Mouse (Mus musculus) hindbrain, embryonic 13.5 days (tissue): Measurements from ENCODE around the gene E2f2. TPM values are rescaled to one million over a fixed set of nuclear protein-coding genes. Genes with fewer than 3 reads are reported as not detected.
A peak's percentile ranks its signal among the peaks of the same experiment; 100 is the strongest.

Source experiments
- ATAC-seq: fragments of 200-750 bp; cut with Nextera tagmentation; 2 replicates; pipeline ENCODE4 v1.8.0; 2017; ENCODE audit warnings: moderate TSS enrichment; ENCODE audit not compliant: low FRiP score
- H3K27ac ChIP-seq: fragments of 300-500 bp; sonication (generic); 2 replicates; pipeline ENCODE4 v1.5.1; 2015; ENCODE audit warnings: inconsistent platforms, mild to moderate bottlenecking, moderate library complexity
- H3K27me3 ChIP-seq: fragments of 300-500 bp; sonication (generic); 2 replicates; pipeline ENCODE4 v1.6.1; 2015; ENCODE audit warnings: mild to moderate bottlenecking, inconsistent platforms
- H3K36me3 ChIP-seq: fragments of 300-500 bp; sonication (generic); 2 replicates; pipeline ENCODE4 v1.6.1; 2015; ENCODE audit warnings: mild to moderate bottlenecking, inconsistent platforms
- H3K4me1 ChIP-seq: fragments of 300-500 bp; sonication (generic); replicated peaks from 2 replicates; pipeline ENCODE4 v1.6.1; 2015; ENCODE audit warnings: inconsistent platforms
- H3K4me2 ChIP-seq: fragments of 300-500 bp; sonication (generic); 2 replicates; pipeline ENCODE4 v1.6.1; 2015; ENCODE audit warnings: inconsistent platforms, mild to moderate bottlenecking, moderate library complexity
- H3K4me3 ChIP-seq: fragments of 300-500 bp; sonication (generic); 2 replicates; pipeline ENCODE4 v1.5.1; 2015; ENCODE audit warnings: mild to moderate bottlenecking, inconsistent platforms
- H3K9ac ChIP-seq: fragments of 300-500 bp; sonication (generic); 2 replicates; pipeline ENCODE4 v1.6.1; 2015; ENCODE audit warnings: mild to moderate bottlenecking, inconsistent platforms
- H3K9me3 ChIP-seq: fragments of 300-500 bp; sonication (generic); 2 replicates; pipeline ENCODE4 v1.6.1; 2016; ENCODE audit warnings: inconsistent platforms
- WGBS: fragments of 180-500 bp; shearing (Covaris S2); methylation state at CpG from one replicate; pipeline ENCODE4 v1.1.7; 2015; 5-methylcytosine and 5-hydroxymethylcytosine counted together
- polyA plus RNA-seq: library from polyadenylated mRNA; unstranded; fragments of >200 nt; fragmentation: Nextera tagmentation; extraction: Ambion mirVana; gene quantifications from 2 replicates; pipeline ENCODE4 v1.2.1, GENCODE M21; 2015

E2f2 gene
- polyA plus RNA-seq, 1 experiment from 2014 or later: 2.7 TPM

- peak overlapping the region; percentile 63; the same call in 1 of the 2 replicates for H3K4me3 ChIP-seq
- 3% methylated on average over 6 of the region's 6 CpGs for WGBS
- H3K4me1 ChIP-seq: peaks cover 74% of the 10 kb centered on the region
- H3K27ac ChIP-seq: peak overlapping the region; percentile 91
- no peaks in the 10 kb centered on the region for H3K9me3 ChIP-seq
- ATAC-seq: no peak
- peaks cover 21% of the 10 kb centered on the region; the same call in 1 of the 2 replicates for H3K27me3 ChIP-seq
- H3K4me2 ChIP-seq: peak overlapping the region; percentile 89
- 0 out of 2 replicates have a peak overlapping the region, but pooled peaks have one; percentile 87 for H3K9ac ChIP-seq
- no peaks in the 10 kb centered on the region for H3K36me3 ChIP-seq
Measured at GRCm38 (mm10) chr4:136146712-136147154, 25.5 kb upstream of the E2f2 start.

- peak overlapping the region; percentile 41 for H3K4me3 ChIP-seq
- H3K9me3 ChIP-seq: no peaks in the 10 kb centered on the region
- H3K9ac ChIP-seq: peak overlapping the region; percentile 67
- H3K36me3 ChIP-seq: no peaks in the 10 kb centered on the region
- under 1% methylated on average over 33 of the region's 48 CpGs for WGBS
- H3K4me2 ChIP-seq: peak overlapping the region; percentile 89
- peak overlapping the region; percentile 70 for H3K27ac ChIP-seq
- H3K4me1 ChIP-seq: peaks cover 66% of the 10 kb centered on the region
- H3K27me3 ChIP-seq: peaks cover 21% of the 10 kb centered on the region; the same call in 1 of the 2 replicates
- ATAC-seq: peak; percentile 63
Measured at GRCm38 (mm10) chr4:136147436-136148135, 24.6 kb upstream of the E2f2 start.

- Histone ChIP-seq H3K4me2 (peak overlapping the region; percentile 89), H3K27ac (peak overlapping the region; percentile 70), H3K4me1 (peaks cover 57% of the 10 kb centered on the region), H3K36me3 (no peaks in the 10 kb centered on the region), H3K27me3 (peaks cover 21% of the 10 kb centered on the region; the same call in 1 of the 2 replicates), H3K4me3 (peak overlapping the region; percentile 41), H3K9me3 (no peaks in the 10 kb centered on the region), H3K9ac (peak overlapping the region; percentile 67)
- 7% methylated on average over 31 of the region's 31 CpGs for WGBS
- ATAC-seq: no peak
Measured at GRCm38 (mm10) chr4:136148342-136149044, 23.7 kb upstream of the E2f2 start.

GRCm38 (mm10) chr4:136149045-136149379, 23.2 kb upstream of the E2f2 start:
- H3K36me3 ChIP-seq: no peaks in the 10 kb centered on the region
- H3K9me3 ChIP-seq: no peaks in the 10 kb centered on the region
- no peak overlapping the region for H3K4me2 ChIP-seq
- peak overlapping the region; percentile 70 for H3K27ac ChIP-seq
- ATAC-seq: no peak
- H3K4me1 ChIP-seq: peaks cover 52% of the 10 kb centered on the region
- WGBS: 74% methylated on average over 2 of the region's 2 CpGs
- no peak overlapping the region for H3K9ac ChIP-seq
- no peak overlapping the region for H3K4me3 ChIP-seq
- H3K27me3 ChIP-seq: peaks cover 21% of the 10 kb centered on the region; the same call in 1 of the 2 replicates

GRCm38 (mm10) chr4:136149734-136150133, 22.5 kb upstream of the E2f2 start:
- Histone ChIP-seq H3K4me3 (no peak overlapping the region), H3K9me3 (no peaks in the 10 kb centered on the region), H3K27me3 (peaks cover 19% of the 10 kb centered on the region; the same call in 1 of the 2 replicates), H3K9ac (no peak overlapping the region), H3K27ac (no peak overlapping the region), H3K4me1 (peaks cover 44% of the 10 kb centered on the region), H3K36me3 (no peaks in the 10 kb centered on the region), H3K4me2 (no peak overlapping the region)
- ATAC-seq: no peak
- 30% methylated on average over 3 of the region's 3 CpGs for WGBS

GRCm38 (mm10) chr4:136150596-136150995, 21.6 kb upstream of the E2f2 start:
- Histone ChIP-seq H3K4me1 (peaks cover 37% of the 10 kb centered on the region), H3K4me3 (no peak overlapping the region), H3K9me3 (no peaks in the 10 kb centered on the region), H3K9ac (no peak overlapping the region), H3K36me3 (no peaks in the 10 kb centered on the region), H3K27ac (no peak overlapping the region), H3K4me2 (no peak overlapping the region), H3K27me3 (peaks cover 11% of the 10 kb centered on the region; the same call in 1 of the 2 replicates)
- no peak for ATAC-seq
- 31% methylated on average over 4 of the region's 4 CpGs for WGBS

- no peak overlapping the region for H3K9ac ChIP-seq
- H3K4me1 ChIP-seq: peaks cover 15% of the 10 kb centered on the region; the same call in 1 of the 2 replicates
- no peak for ATAC-seq
- no peak overlapping the region for H3K4me2 ChIP-seq
- no peak overlapping the region for H3K27ac ChIP-seq
- H3K4me3 ChIP-seq: no peak overlapping the region
- H3K36me3 ChIP-seq: no peaks in the 10 kb centered on the region
- H3K27me3 ChIP-seq: no peaks in the 10 kb centered on the region
- WGBS: 90% methylated on average over 4 of the region's 4 CpGs
- no peaks in the 10 kb centered on the region for H3K9me3 ChIP-seq
Measured at GRCm38 (mm10) chr4:136152821-136153220, 19.4 kb upstream of the E2f2 start.

- Histone ChIP-seq H3K27me3 (no peaks in the 10 kb centered on the region), H3K27ac (no peak overlapping the region), H3K4me3 (no peak overlapping the region), H3K4me1 (peaks cover 8% of the 10 kb centered on the region), H3K36me3 (no peaks in the 10 kb centered on the region), H3K4me2 (no peak overlapping the region), H3K9ac (no peak overlapping the region), H3K9me3 (no peaks in the 10 kb centered on the region)
- ATAC-seq: no peak
- 69% methylated on average over 9 of the region's 9 CpGs for WGBS
Measured at GRCm38 (mm10) chr4:136154462-136154861, 17.7 kb upstream of the E2f2 start.

GRCm38 (mm10) chr4:136158498-136158897, 13.7 kb upstream of the E2f2 start:
- no peaks in the 10 kb centered on the region for H3K36me3 ChIP-seq
- no peak overlapping the region for H3K4me2 ChIP-seq
- no peak overlapping the region for H3K9ac ChIP-seq
- H3K4me1 ChIP-seq: peaks cover 16% of the 10 kb centered on the region
- H3K4me3 ChIP-seq: no peak overlapping the region
- no peak for ATAC-seq
- no peak overlapping the region for H3K27ac ChIP-seq
- no peaks in the 10 kb centered on the region for H3K27me3 ChIP-seq
- WGBS: 83% methylated on average over 6 of the region's 6 CpGs
- no peaks in the 10 kb centered on the region for H3K9me3 ChIP-seq

- H3K4me2 ChIP-seq: no peak overlapping the region
- H3K27ac ChIP-seq: peak overlapping the region; percentile 77
- no peaks in the 10 kb centered on the region for H3K9me3 ChIP-seq
- H3K4me1 ChIP-seq: peaks cover 18% of the 10 kb centered on the region
- no peak overlapping the region for H3K4me3 ChIP-seq
- no peaks in the 10 kb centered on the region for H3K36me3 ChIP-seq
- no peaks in the 10 kb centered on the region for H3K27me3 ChIP-seq
- H3K9ac ChIP-seq: 0 out of 2 replicates have a peak overlapping the region, but pooled peaks have one; percentile 40
- peak; percentile 67 for ATAC-seq
- 1% methylated on average over 5 of the region's 5 CpGs for WGBS
Measured at GRCm38 (mm10) chr4:136159802-136160397, 12.3 kb upstream of the E2f2 start.

GRCm38 (mm10) chr4:136163448-136163847, 8.7 kb upstream of the E2f2 start:
- H3K4me3 ChIP-seq: no peak overlapping the region
- no peak overlapping the region for H3K9ac ChIP-seq
- H3K4me2 ChIP-seq: peak overlapping the region; percentile 26; the same call in 1 of the 2 replicates
- H3K4me1 ChIP-seq: peaks cover 18% of the 10 kb centered on the region
- 2% methylated on average over 11 of the region's 11 CpGs for WGBS
- H3K36me3 ChIP-seq: no peaks in the 10 kb centered on the region
- no peak overlapping the region for H3K27ac ChIP-seq
- ATAC-seq: peak; percentile 47; the same call in 1 of the 2 replicates
- H3K9me3 ChIP-seq: no peaks in the 10 kb centered on the region
- H3K27me3 ChIP-seq: no peaks in the 10 kb centered on the region

- H3K27ac ChIP-seq: no peak overlapping the region
- no peak overlapping the region for H3K4me2 ChIP-seq
- 85% methylated on average over 8 of the region's 8 CpGs for WGBS
- H3K9me3 ChIP-seq: no peaks in the 10 kb centered on the region
- H3K9ac ChIP-seq: no peak overlapping the region
- no peak for ATAC-seq
- no peaks in the 10 kb centered on the region for H3K27me3 ChIP-seq
- no peaks in the 10 kb centered on the region for H3K36me3 ChIP-seq
- no peak overlapping the region for H3K4me3 ChIP-seq
- H3K4me1 ChIP-seq: peaks cover 10% of the 10 kb centered on the region
Measured at GRCm38 (mm10) chr4:136164981-136165380, 7.2 kb upstream of the E2f2 start.
